Mouse (Mus musculus) testis, postnatal 14 days (tissue): ENCODE results near the gene Galnt10.
"Not testable (repeated sequence)": the region's sequence is repeated elsewhere in the genome, so short reads cannot be mapped to it uniquely, and the experiment has no call there.

ENCODE experiments used
- DNase-seq: peaks from one replicate; pipeline ENCODE4 v3.0.0; 2021; ENCODE audit warnings: low spot score

Galnt10 gene

GRCm38 (mm10) chr11:57790866-57791535, 145.8 kb downstream of the Galnt10 start:
- DNase-seq = no peak

GRCm38 (mm10) chr11:57795086-57795485, 149.8 kb downstream of the Galnt10 start:
- DNase-seq = no peak

- no peak for DNase-seq
Observed at GRCm38 (mm10) chr11:57797828-57798227, 152.6 kb downstream of the Galnt10 start.

- peak; percentile 66 for DNase-seq
Observed at GRCm38 (mm10) chr11:57799456-57799855, 154.2 kb downstream of the Galnt10 start.

- DNase-seq = no peak
Observed at GRCm38 (mm10) chr11:57800266-57800951, 155.2 kb downstream of the Galnt10 start.

GRCm38 (mm10) chr11:57800971-57801765, 155.9 kb downstream of the Galnt10 start, which contains the start of gene Sap30l:
Gene Sap30l (plus strand): TSS chr11:57801637.
- peak; percentile 95 for DNase-seq

- DNase-seq = peak; percentile 58
Observed at GRCm38 (mm10) chr11:57801766-57802510, 156.7 kb downstream of the Galnt10 start.

GRCm38 (mm10) chr11:57802511-57802870, 157.2 kb downstream of the Galnt10 start:
- DNase-seq = no peak

- no peak for DNase-seq
Observed at GRCm38 (mm10) chr11:57805047-57805446, 159.8 kb downstream of the Galnt10 start.

GRCm38 (mm10) chr11:57809017-57809731, 163.9 kb downstream of the Galnt10 start:
- no peak for DNase-seq

GRCm38 (mm10) chr11:57809732-57810098, 164.5 kb downstream of the Galnt10 start:
- DNase-seq = no peak

GRCm38 (mm10) chr11:57811006-57811405, 165.8 kb downstream of the Galnt10 start:
- no peak for DNase-seq

- no peak for DNase-seq
Observed at GRCm38 (mm10) chr11:57812212-57812611, 167.0 kb downstream of the Galnt10 start.

GRCm38 (mm10) chr11:57813641-57814040, 168.4 kb downstream of the Galnt10 start:
- DNase-seq = no peak

GRCm38 (mm10) chr11:57818189-57818588, 172.9 kb downstream of the Galnt10 start:
- no peak for DNase-seq

- peak; percentile 67 for DNase-seq
Observed at GRCm38 (mm10) chr11:57819999-57820581, 174.8 kb downstream of the Galnt10 start.

- DNase-seq = not testable (repeated sequence)
Observed at GRCm38 (mm10) chr11:57823159-57823558, 177.9 kb downstream of the Galnt10 start.

GRCm38 (mm10) chr11:57823714-57824113, 178.5 kb downstream of the Galnt10 start:
- no peak for DNase-seq

- DNase-seq = not testable (repeated sequence)
Observed at GRCm38 (mm10) chr11:57825234-57825633, 180.0 kb downstream of the Galnt10 start.

- no peak for DNase-seq
Observed at GRCm38 (mm10) chr11:57827048-57827914, 182.0 kb downstream of the Galnt10 start.
